Mouse (Mus musculus) lung, adult 2 months (tissue): ENCODE measurements around the gene Epb41l1. TPM values are rescaled to one million over a fixed set of nuclear protein-coding genes. Genes with fewer than 3 reads are reported as not detected.

Source experiments
- DNase-seq: peaks from one replicate; pipeline ENCODE4 v3.0.0; 2022
- H3K4me1 ChIP-seq: fragments of 200-500 bp; 2 replicates; pipeline ENCODE4 v1.6.1; 2011; ENCODE audit warnings: low read length; ENCODE audit not compliant: control insufficient read depth, insufficient read depth
- H3K4me3 ChIP-seq: fragments of 200-500 bp; replicated peaks from 2 replicates; pipeline ENCODE3; 2011; ENCODE audit warnings: low read depth, mild to moderate bottlenecking, control low read depth, low read length; ENCODE audit errors: extremely low read depth
- CTCF ChIP-seq: fragments of 200-500 bp; IDR thresholded peaks from 2 replicates; pipeline ENCODE4 v1.5.1; 2011; ENCODE audit warnings: mild to moderate bottlenecking, low read length, control low read depth; ENCODE audit not compliant: insufficient read depth
- POLR2A ChIP-seq: fragments of 200-500 bp; IDR thresholded peaks from 2 replicates; pipeline ENCODE4 v1.6.1; 2011; ENCODE audit warnings: low read depth, mild to moderate bottlenecking, control low read depth, low read length, borderline replicate concordance; ENCODE audit errors: extremely low read depth
- WGBS: fragments of 180-500 bp; shearing (Covaris S2); methylation state at CpG from one replicate; pipeline ENCODE4 v1.1.7; 2018; 5-methylcytosine and 5-hydroxymethylcytosine counted together
- polyA plus RNA-seq: library from polyadenylated mRNA; depleted of rRNA; stranded (reverse); fragments of >200 nt; gene quantifications from 2 replicates; pipeline ENCODE4 v1.2.3, GENCODE M21; 2012

Epb41l1 gene
- polyA plus RNA-seq, 1 experiment, result 25.1 TPM

DNA sequence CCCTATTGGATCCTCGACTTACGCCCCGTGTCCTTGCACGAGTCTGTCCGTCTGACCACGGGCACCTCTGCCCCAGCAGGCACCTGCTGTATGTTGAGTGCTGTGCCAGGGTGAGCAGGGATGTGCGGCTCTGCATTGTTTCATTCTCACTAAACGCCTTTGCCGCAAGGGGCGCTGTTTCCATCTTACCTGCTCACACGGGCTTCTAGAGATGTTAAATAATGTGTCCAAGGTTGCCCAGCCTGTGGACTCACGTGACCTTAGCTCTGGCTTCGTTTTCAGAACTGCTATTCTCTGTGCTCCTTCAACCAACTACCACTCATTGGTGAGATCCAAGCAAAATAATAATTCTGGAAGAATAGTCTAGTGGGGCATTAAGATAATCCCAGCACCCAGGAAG is 61.6 kb downstream of the Epb41l1 start:
- TF ChIP-seq CTCF (peak; percentile 72), POLR2A (no peak)
- Histone ChIP-seq H3K4me3 (no peak overlapping the region), H3K4me1 (no peaks in the 10 kb centered on the region)
- WGBS, result 32% methylated on average over 13 of the region's 13 CpGs
- peak; percentile 69 for DNase-seq

DNA sequence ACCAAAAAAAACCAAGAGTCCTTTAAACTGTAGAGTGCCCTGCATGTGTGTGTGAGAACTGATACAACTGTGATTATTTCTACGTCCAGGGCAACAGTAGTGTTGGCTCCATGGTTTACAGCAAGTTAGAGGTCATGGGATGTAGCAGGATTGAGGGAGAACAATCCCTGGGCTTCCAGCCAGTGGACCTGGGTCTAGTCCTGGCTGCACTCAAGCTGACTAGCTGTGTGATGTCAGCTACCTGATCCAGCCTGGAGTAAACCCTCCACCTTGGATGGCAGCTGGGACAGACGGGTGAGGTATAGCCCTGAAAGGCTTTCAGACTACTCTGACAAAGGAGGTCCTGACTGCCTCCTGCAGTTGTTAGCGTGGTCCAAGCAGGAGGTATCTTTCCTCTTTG is 62.1 kb downstream of the Epb41l1 start:
- DNase-seq, result no peak
- TF ChIP-seq CTCF (no peak), POLR2A (no peak)
- WGBS, result 85% methylated on average over 3 of the region's 3 CpGs
- Histone ChIP-seq H3K4me1 (no peaks in the 10 kb centered on the region), H3K4me3 (no peak overlapping the region)

- Histone ChIP-seq H3K4me3 (no peak overlapping the region), H3K4me1 (no peaks in the 10 kb centered on the region)
- WGBS, result 93% methylated on average over 7 of the region's 7 CpGs
- no peak for TF ChIP-seq POLR2A
- TF ChIP-seq CTCF, result no peak
- no peak for DNase-seq
Observed at GRCm38 (mm10) chr2:156483204-156483603, 62.5 kb downstream of the Epb41l1 start.

GRCm38 (mm10) chr2:156486086-156486751 is 65.5 kb downstream of the Epb41l1 start:
- no peak for DNase-seq
- TF ChIP-seq CTCF (no peak), POLR2A (no peak)
- Histone ChIP-seq H3K4me1 (no peaks in the 10 kb centered on the region; the same call in 1 of the 2 replicates), H3K4me3 (no peak overlapping the region)
- 84% methylated on average over 12 of the region's 12 CpGs for WGBS

GRCm38 (mm10) chr2:156487589-156488160 is 67.0 kb downstream of the Epb41l1 start:
- DNase-seq, result no peak
- TF ChIP-seq CTCF (no peak), POLR2A (no peak)
- no peak overlapping the region for H3K4me3 ChIP-seq
- H3K4me1 ChIP-seq, result no peaks in the 10 kb centered on the region; the same call in 1 of the 2 replicates
- WGBS, result 86% methylated on average over 10 of the region's 10 CpGs

DNA sequence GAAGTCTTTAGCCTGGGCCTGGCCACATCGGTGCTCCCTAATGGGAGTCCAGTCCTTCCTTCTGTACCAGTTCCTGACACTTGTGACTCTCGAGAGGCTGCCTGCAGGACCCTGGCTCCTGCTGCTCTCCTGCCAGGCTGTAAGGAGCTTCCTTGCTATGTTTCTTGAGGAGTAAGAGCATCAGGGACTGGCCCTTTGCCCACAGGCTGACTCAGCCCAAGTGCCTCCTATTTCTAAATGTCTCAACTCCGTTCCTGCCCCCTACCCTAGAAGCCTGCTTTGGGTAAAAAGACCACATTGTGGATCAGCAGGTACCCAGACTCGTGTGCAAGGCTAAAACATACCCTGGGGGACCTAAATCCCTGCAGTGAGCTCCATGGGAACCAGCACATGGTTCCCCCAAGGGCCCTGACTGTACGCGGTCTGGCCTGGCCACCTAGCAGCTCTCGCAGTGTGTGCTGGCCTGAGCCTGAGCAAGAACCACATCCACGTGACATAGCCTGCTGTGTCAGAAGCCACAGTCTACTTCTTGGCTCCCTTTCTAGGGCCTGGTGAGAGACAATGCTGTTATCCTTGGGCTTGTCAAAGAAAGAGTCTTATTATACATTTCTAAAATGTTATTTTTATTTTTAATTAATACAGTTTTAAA is 67.6 kb downstream of the Epb41l1 start:
- H3K4me3 ChIP-seq, result no peak overlapping the region
- WGBS, result 75% methylated on average over 8 of the region's 8 CpGs
- no peaks in the 10 kb centered on the region; the same call in 1 of the 2 replicates for H3K4me1 ChIP-seq
- DNase-seq, result no peak
- TF ChIP-seq POLR2A (no peak), CTCF (no peak)

DNA sequence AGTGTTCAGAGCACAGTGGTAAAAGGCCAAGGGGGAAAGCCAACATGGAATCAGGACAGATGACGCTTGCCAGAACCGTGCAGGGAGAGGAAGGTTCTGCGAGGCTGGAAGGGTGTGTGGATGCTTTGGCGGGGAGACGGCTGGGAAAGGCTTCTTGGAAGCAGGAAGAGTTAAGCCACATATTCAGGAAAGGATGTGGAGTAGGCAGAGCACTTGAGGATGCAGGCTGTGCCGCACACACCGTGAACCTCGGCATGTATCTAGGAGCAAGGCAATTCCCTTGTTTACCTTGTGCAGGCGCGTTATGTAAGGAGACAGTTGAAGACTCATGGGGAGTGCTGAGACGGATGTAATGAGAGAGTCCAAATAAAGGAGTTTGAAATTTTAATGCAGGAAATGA is 69.5 kb downstream of the Epb41l1 start:
- Histone ChIP-seq H3K4me3 (no peak overlapping the region), H3K4me1 (no peaks in the 10 kb centered on the region; the same call in 1 of the 2 replicates)
- TF ChIP-seq CTCF (no peak), POLR2A (no peak)
- DNase-seq, result no peak
- WGBS, result 47% methylated on average over 11 of the region's 11 CpGs

- TF ChIP-seq CTCF, result no peak
- no peak for TF ChIP-seq POLR2A
- WGBS, result 62% methylated on average over 5 of the region's 5 CpGs
- DNase-seq, result no peak
- Histone ChIP-seq H3K4me1 (no peaks in the 10 kb centered on the region; the same call in 1 of the 2 replicates), H3K4me3 (no peak overlapping the region)
Observed at GRCm38 (mm10) chr2:156491796-156492195, 71.1 kb downstream of the Epb41l1 start.

- 58% methylated on average over 9 of the region's 9 CpGs for WGBS
- Histone ChIP-seq H3K4me1 (no peaks in the 10 kb centered on the region; the same call in 1 of the 2 replicates), H3K4me3 (no peak overlapping the region)
- no peak for DNase-seq
- TF ChIP-seq CTCF (no peak), POLR2A (no peak)
Observed at GRCm38 (mm10) chr2:156493766-156494165, 73.1 kb downstream of the Epb41l1 start.

DNA sequence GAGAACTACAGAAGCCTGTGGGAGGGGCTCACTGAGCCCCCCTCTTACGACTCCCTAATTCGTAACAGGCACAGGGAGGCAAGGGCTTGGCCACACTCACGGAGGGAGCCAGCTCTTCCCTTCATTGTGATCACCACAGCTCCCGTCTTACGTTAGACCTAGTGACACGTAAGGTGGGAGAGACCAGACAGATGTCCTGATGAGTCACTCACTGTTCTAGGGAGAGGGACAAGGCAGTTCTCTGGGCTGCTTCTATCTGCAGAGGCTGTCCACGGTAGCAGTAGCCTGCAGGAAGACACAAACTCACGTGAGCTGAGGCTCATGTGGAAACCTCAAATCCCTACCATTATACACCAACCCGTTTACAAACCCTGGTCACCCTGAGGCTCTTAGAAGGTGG is 73.8 kb downstream of the Epb41l1 start:
- Histone ChIP-seq H3K4me1 (no peaks in the 10 kb centered on the region; the same call in 1 of the 2 replicates), H3K4me3 (no peak overlapping the region)
- DNase-seq, result no peak
- 85% methylated on average over 9 of the region's 9 CpGs for WGBS
- TF ChIP-seq CTCF (no peak), POLR2A (no peak)
